Mouse (Mus musculus): Measurements from ENCODE around the gene Psmd8.
A peak's percentile ranks its signal among the peaks of the same experiment; 100 is the strongest.
"Not testable (repeated sequence)": the region's sequence is repeated elsewhere in the genome, so short reads cannot be mapped to it uniquely, and the experiment has no call there.

Gene Psmd8

GRCm38 (mm10) chr7:29139237-29139636 lies 41.3 kb downstream of the Psmd8 start:
- DNase-seq (ENCODE audit: low read depth in 1 of 2, low spot score in 2 of 2): not testable (repeated sequence)

- DNase-seq (ENCODE audit: low read depth in 1 of 2, low spot score in 2 of 2): no peak
Measured at GRCm38 (mm10) chr7:29137429-29137828, 43.1 kb downstream of the Psmd8 start.

- DNase-seq (ENCODE audit: low read depth in 1 of 2, low spot score in 2 of 2): peak in 1 of 2 experiments; percentile 13
Measured at GRCm38 (mm10) chr7:29134693-29135386, 45.7 kb downstream of the Psmd8 start, which contains the start of gene Rasgrp4. Rasgrp4 (plus strand) TSS chr7:29134851.

GRCm38 (mm10) chr7:29134230-29134629 lies 46.3 kb downstream of the Psmd8 start:
- DNase-seq (ENCODE audit: low read depth in 1 of 2, low spot score in 2 of 2): no peak

- DNase-seq (ENCODE audit: low read depth in 1 of 2, low spot score in 2 of 2): no peak
Measured at GRCm38 (mm10) chr7:29128725-29129124, 51.8 kb downstream of the Psmd8 start.

GRCm38 (mm10) chr7:29126173-29126915 lies 54.2 kb downstream of the Psmd8 start:
- DNase-seq (ENCODE audit: low read depth in 1 of 2, low spot score in 2 of 2): peak; percentile 59 to 73

GRCm38 (mm10) chr7:29124970-29125369 lies 55.5 kb downstream of the Psmd8 start, which contains the start of gene Ryr1:
Ryr1 (minus strand) TSS chr7:29125179.
- peak; percentile 19 to 22 for DNase-seq (ENCODE audit: low read depth in 1 of 2, low spot score in 2 of 2)
